In genomic region chr10:60832664-60833173, GRCm38 (mm10) we compare ENCODE assay signal across 22 mouse cellular contexts. TPM values are rescaled to one million over a fixed set of nuclear protein-coding genes. Genes with fewer than 3 reads are reported as not detected.
DNase-seq lines count a peak whose midpoint lies in the region; TF ChIP-seq lines count a peak whose summit lies in the region.
"Had no signal": no experiment of that assay in that cellular context is flagged by ENCODE, and none has a peak within 500 bp of the region (broad histone marks: within the 10 kb centered on the region; RNA-seq: fewer than 3 reads in every experiment).

No protein-coding gene starts in this region.

- intact Hi-C loops in gastrocnemius, adult 2 months (cut with DNase I), result loop anchor here (5.0 kb wide), 1 partner anchor 235 kb away; no protein-coding TSS in a partner anchor
- intact Hi-C loops in gastrocnemius, postnatal 36 days (cut with DNase I), result no loop called here

- no peaks in the 10 kb centered on the region for H3K36me3 ChIP-seq in myocyte (ENCODE audit: control insufficient read depth, insufficient read depth)
- H3K36me3 ChIP-seq: forebrain, embryonic 10.5 days; heart, embryonic 15.5 days; hindbrain, embryonic 13.5 days; neural tube, embryonic 15.5 days had no signal

- peak; percentile 9 to 21 for DNase-seq in adrenal gland, adult (ENCODE audit: inconsistent age in 2 of 2, low spot score in 1 of 2)
- DNase-seq in adrenal gland, adult 2 months, result no peak
- DNase-seq in gastrocnemius, adult 2 months, result peak; percentile 13
- DNase-seq in gastrocnemius, postnatal 36 days, result no peak
- peak; percentile 41 to 63 for DNase-seq in kidney, postnatal 36 days
- no peak for DNase-seq in kidney, adult 18-20 months
- no peak for DNase-seq in layer of hippocampus, postnatal 14 days (ENCODE audit: low spot score in 2 of 2)
- DNase-seq: adrenal gland, postnatal 25 days; forebrain, postnatal 0 days; gastrocnemius, postnatal 25 days; heart, postnatal 36 days; liver; lung, adult 2 months; lung, postnatal 14 days; thymus, adult 2 months had no signal

- H3K79me2 ChIP-seq in myocyte (ENCODE audit: control insufficient read depth, insufficient read depth), result peaks cover 33% of the 10 kb centered on the region

- no peaks in the 10 kb centered on the region for H3K27me3 ChIP-seq in myocyte (ENCODE audit: control insufficient read depth, insufficient read depth, insufficient read length)
- H3K27me3 ChIP-seq: heart, embryonic 15.5 days had no signal

- H3ac ChIP-seq in myocyte (ENCODE audit: control insufficient read depth, insufficient read length), result no peak overlapping the region

- H3K4me2 ChIP-seq in myocyte (ENCODE audit: low read depth), result no peak overlapping the region

- H3K27ac ChIP-seq in gastrocnemius, adult 2 months, result no peak overlapping the region
- H3K27ac ChIP-seq: hindbrain, embryonic 13.5 days; limb, embryonic 10.5 days; neural tube, embryonic 15.5 days had no signal

- TF ChIP-seq POLR2A in myocyte (IDR thresholded peaks at IDR 0.05; ENCODE audit: insufficient read length, low read depth), result no peak

- no peak overlapping the region for H3K4me3 ChIP-seq in gastrocnemius, adult 2 months
- peak overlapping the region; percentile 100 for H3K4me3 ChIP-seq in myocyte

- no peak for TF ChIP-seq CTCF in gastrocnemius, adult 2 months (IDR thresholded peaks at IDR 0.05)

TF ChIP-seq in myocyte, 11 proteins besides CTCF, POLR2A, EP300 and RAD21:
- TF ChIP-seq TCF3 (IDR thresholded peaks at IDR 0.05; ENCODE audit: insufficient read length, low read depth) (no peak), SRF (IDR thresholded peaks at IDR 0.05; ENCODE audit: control insufficient read depth, insufficient read length, low read depth) (no peak), MAX (IDR thresholded peaks at IDR 0.05; ENCODE audit: low read depth) (no peak), MYOG (IDR thresholded peaks at IDR 0.05; ENCODE audit: control insufficient read depth in 1 of 3, insufficient read depth in 1 of 3, insufficient read length in 2 of 3, low read depth in 2 of 3) (no peak), REST (IDR thresholded peaks at IDR 0.05; ENCODE audit: insufficient read depth, insufficient read length) (no peak), CEBPB (IDR thresholded peaks at IDR 0.05; ENCODE audit: insufficient read depth, poor library complexity, severe bottlenecking) (no peak), USF1 (IDR thresholded peaks at IDR 0.05; ENCODE audit: low read depth) (no peak), MYOD1 (IDR thresholded peaks at IDR 0.05; ENCODE audit: control insufficient read depth in 1 of 3, insufficient read length in 2 of 3, low read depth in 2 of 3) (no peak)
TF ChIP-seq in myocyte: peak in this region for 0.

RNA-seq across cellular contexts. Expression of gene Unc5b, which starts 1.3 kb away (rescaled TPM):
- 1 to 10 TPM; 5.9 to 6.2 TPM for total RNA-seq in adrenal gland, adult 2 months (2021)
- 9.4 and 9.9 TPM in 2 replicates for polyA plus RNA-seq in adrenal gland, adult 2 months (2012; rRNA removed)
- 1 to 10 TPM; 1.4 to 2.9 TPM for total RNA-seq in gastrocnemius, adult 2 months (2021)
- 1 to 10 TPM; 2.2 TPM for total RNA-seq in gastrocnemius, postnatal 36 days (2021)
- polyA plus RNA-seq in myocyte (2012; fragmentation: generic; extraction: Trizol), result 91.9 TPM
- total RNA-seq in layer of hippocampus, postnatal 14 days (2021), result 10 to 100 TPM; 11.9 to 12.6 TPM
- total RNA-seq: megakaryocyte progenitor cell, adult 5-6 weeks had no signal

Comparison
In these comparisons a context has a peak if more than half of its experiments do, and no peak if none do; other contexts are left out.
1. DNase-seq: peak in adrenal gland, adult (2 of 2), gastrocnemius, adult 2 months (single experiment) and kidney, postnatal 36 days (2 of 2); none in adrenal gland, adult 2 months (single experiment), gastrocnemius, postnatal 36 days (0 of 2), kidney, adult 18-20 months (single experiment) and layer of hippocampus, postnatal 14 days (0 of 2).